Mouse (Mus musculus): ENCODE data around the gene Slc16a10. TPM values are rescaled to one million over a fixed set of nuclear protein-coding genes. Genes with fewer than 3 reads are reported as not detected.

The Slc16a10 gene
- total and polyA plus RNA-seq, 2 experiments from 2014 or later: 1.5 to 2.5 TPM

GRCm38 (mm10) chr10:40062812-40063211 lies 79.2 kb downstream of the Slc16a10 start:
- no peaks in the 10 kb centered on the region for H3K36me3 ChIP-seq (ENCODE audit: insufficient read depth)
- H3K4me3 ChIP-seq (ENCODE audit: low read depth, low read length): no peak overlapping the region
- WGBS: 24% methylated on average over 6 of the region's 6 CpGs
- ATAC-seq: no peak
- H3K9me3 ChIP-seq (ENCODE audit: low read length): no peaks in the 10 kb centered on the region
- H3K27me3 ChIP-seq (ENCODE audit: insufficient read depth, low read length): no peaks in the 10 kb centered on the region
- 0 out of 2 replicates have a peak, but pooled peaks cover 3% of the 10 kb centered on the region for H3K4me1 ChIP-seq (ENCODE audit: insufficient read depth)
- no peak overlapping the region for H3K4me2 ChIP-seq (ENCODE audit: low read depth)
- no peak for TF ChIP-seq CTCF (IDR thresholded peaks at IDR 0.05; ENCODE audit: low read depth)
- H3K9ac ChIP-seq: no peak overlapping the region
- H3K27ac ChIP-seq (ENCODE audit: low read depth, low read length): no peak overlapping the region
- DNase-seq: no peak

- ATAC-seq: no peak
- no peak for TF ChIP-seq CTCF (IDR thresholded peaks at IDR 0.05; ENCODE audit: low read depth)
- Histone ChIP-seq H3K9me3 (ENCODE audit: low read length) (no peaks in the 10 kb centered on the region), H3K4me1 (ENCODE audit: insufficient read depth) (0 out of 2 replicates have a peak, but pooled peaks cover 3% of the 10 kb centered on the region), H3K9ac (no peak overlapping the region), H3K36me3 (ENCODE audit: insufficient read depth) (no peaks in the 10 kb centered on the region), H3K27me3 (ENCODE audit: insufficient read depth, low read length) (no peaks in the 10 kb centered on the region), H3K4me3 (ENCODE audit: low read depth, low read length) (no peak overlapping the region), H3K4me2 (ENCODE audit: low read depth) (no peak overlapping the region), H3K27ac (ENCODE audit: low read depth, low read length) (no peak overlapping the region)
- 85% methylated on average over 5 of the region's 5 CpGs for WGBS
- no peak for DNase-seq
Measured at GRCm38 (mm10) chr10:40061926-40062325, 80.1 kb downstream of the Slc16a10 start.

DNA sequence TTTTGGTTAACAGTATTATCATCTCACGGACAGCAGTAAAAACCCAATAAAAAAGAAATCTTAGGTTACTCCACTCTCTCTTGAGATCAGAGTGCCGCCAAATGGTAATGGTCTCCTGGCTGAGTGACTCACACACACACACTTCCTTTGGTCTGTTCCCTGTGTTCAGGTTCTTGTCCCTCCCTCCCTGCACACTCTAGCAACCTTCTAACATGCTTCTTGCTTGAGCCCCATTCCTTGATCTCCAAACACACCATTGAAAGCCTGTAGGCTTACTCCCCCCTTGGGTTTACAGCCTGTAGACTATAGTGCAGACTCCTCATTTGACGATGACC lies 83.3 kb downstream of the Slc16a10 start:
- no peaks in the 10 kb centered on the region for H3K36me3 ChIP-seq (ENCODE audit: insufficient read depth)
- ATAC-seq: no peak
- H3K27me3 ChIP-seq (ENCODE audit: insufficient read depth, low read length): no peaks in the 10 kb centered on the region
- no peak for DNase-seq
- 0 out of 2 replicates have a peak, but pooled peaks cover 3% of the 10 kb centered on the region for H3K4me1 ChIP-seq (ENCODE audit: insufficient read depth)
- no peaks in the 10 kb centered on the region for H3K9me3 ChIP-seq (ENCODE audit: low read length)
- WGBS: 86% methylated on average over 3 of the region's 3 CpGs
- no peak overlapping the region for H3K4me2 ChIP-seq (ENCODE audit: low read depth)
- H3K9ac ChIP-seq: no peak overlapping the region
- no peak overlapping the region for H3K27ac ChIP-seq (ENCODE audit: low read depth, low read length)
- TF ChIP-seq CTCF (IDR thresholded peaks at IDR 0.05; ENCODE audit: low read depth): no peak
- no peak overlapping the region for H3K4me3 ChIP-seq (ENCODE audit: low read depth, low read length)

DNA sequence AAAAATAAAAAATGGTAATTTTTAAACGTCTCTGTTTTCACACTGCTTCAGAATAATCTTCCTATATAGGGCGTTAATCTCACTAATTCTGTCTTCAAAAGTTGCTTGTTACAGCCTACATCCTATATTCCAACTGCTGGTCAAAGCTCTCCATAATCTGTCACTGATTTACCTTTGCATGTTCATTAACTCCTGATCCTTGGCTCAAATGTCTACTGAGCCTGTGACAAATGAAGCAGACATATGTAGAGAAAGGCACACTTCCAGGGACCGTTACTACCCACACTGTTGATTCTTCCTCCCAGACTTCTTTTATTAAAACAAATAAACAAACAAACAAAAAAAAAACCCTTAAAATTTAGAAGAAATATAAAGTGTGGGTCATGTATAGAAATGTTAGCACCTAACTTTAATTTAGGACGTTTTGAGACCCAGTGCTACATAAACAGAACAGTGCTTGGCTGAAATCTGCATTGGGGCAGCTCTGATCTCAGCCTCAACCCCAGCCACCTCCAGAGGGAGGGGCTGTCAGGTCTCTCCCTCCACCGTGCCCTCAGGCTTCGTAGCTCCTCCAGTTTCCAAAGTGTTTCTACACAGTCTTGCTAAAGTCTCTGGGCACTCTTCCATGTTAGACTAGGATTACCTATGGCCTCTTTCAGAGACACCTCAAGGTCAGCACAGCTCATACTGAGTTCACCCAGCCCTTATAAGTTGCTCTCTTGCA lies 83.8 kb downstream of the Slc16a10 start:
- H3K9me3 ChIP-seq (ENCODE audit: low read length): no peaks in the 10 kb centered on the region
- H3K27me3 ChIP-seq (ENCODE audit: insufficient read depth, low read length): no peaks in the 10 kb centered on the region
- no peaks in the 10 kb centered on the region for H3K36me3 ChIP-seq (ENCODE audit: insufficient read depth)
- H3K4me2 ChIP-seq (ENCODE audit: low read depth): no peak overlapping the region
- ATAC-seq (no peak), DNase-seq (no peak)
- WGBS: 61% methylated on average over 6 of the region's 6 CpGs
- 0 out of 2 replicates have a peak, but pooled peaks cover 3% of the 10 kb centered on the region for H3K4me1 ChIP-seq (ENCODE audit: insufficient read depth)
- no peak for TF ChIP-seq CTCF (IDR thresholded peaks at IDR 0.05; ENCODE audit: low read depth)
- no peak overlapping the region for H3K9ac ChIP-seq
- H3K4me3 ChIP-seq (ENCODE audit: low read depth, low read length): no peak overlapping the region
- no peak overlapping the region for H3K27ac ChIP-seq (ENCODE audit: low read depth, low read length)

DNA sequence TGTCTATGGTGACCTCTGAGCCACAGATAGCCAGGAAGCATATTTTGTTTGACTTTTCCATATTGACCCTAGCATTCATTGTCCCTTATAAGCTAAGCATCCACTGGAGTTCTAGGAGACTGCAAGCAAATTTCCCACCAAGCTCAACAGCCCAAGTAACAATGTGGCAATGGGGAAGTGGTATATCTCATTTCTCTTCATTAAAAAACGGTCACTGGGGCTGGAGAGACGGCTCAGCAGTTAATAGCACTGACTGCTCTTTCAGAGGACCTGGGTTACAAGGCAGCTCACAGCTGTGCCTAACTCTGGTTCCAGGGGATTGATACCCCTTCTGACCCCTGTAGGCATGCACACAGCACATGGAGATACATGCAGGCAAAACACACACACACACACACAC lies 84.4 kb downstream of the Slc16a10 start:
- Histone ChIP-seq H3K4me3 (ENCODE audit: low read depth, low read length) (no peak overlapping the region), H3K27ac (ENCODE audit: low read depth, low read length) (no peak overlapping the region), H3K9me3 (ENCODE audit: low read length) (no peaks in the 10 kb centered on the region), H3K9ac (no peak overlapping the region), H3K4me1 (ENCODE audit: insufficient read depth) (0 out of 2 replicates have a peak, but pooled peaks cover 3% of the 10 kb centered on the region), H3K4me2 (ENCODE audit: low read depth) (no peak overlapping the region), H3K36me3 (ENCODE audit: insufficient read depth) (no peaks in the 10 kb centered on the region), H3K27me3 (ENCODE audit: insufficient read depth, low read length) (no peaks in the 10 kb centered on the region)
- TF ChIP-seq CTCF (IDR thresholded peaks at IDR 0.05; ENCODE audit: low read depth): no peak
- WGBS: 57% methylated on average over 2 of the region's 2 CpGs
- DNase-seq (no peak), ATAC-seq (no peak)

DNA sequence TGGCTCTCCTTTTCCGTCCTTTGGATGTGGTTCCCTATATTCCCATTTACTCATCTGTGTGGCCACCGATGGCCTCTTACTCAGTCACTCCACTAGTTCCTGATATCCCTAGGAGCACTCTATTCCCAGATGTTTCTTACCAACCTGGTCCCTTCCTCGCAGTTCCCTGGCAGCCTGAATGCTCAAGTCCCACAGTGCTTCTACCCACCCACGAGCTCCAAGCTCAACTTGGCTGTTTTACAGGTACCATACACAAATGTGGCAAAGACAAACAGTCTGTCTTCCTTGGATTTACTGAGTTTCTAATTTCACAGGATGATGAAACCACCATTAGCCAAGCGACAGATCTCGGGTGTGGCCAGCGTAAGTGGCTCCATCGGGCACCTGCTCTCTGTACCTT lies 87.6 kb downstream of the Slc16a10 start:
- Histone ChIP-seq H3K36me3 (ENCODE audit: insufficient read depth) (no peaks in the 10 kb centered on the region), H3K9ac (no peak overlapping the region), H3K4me2 (ENCODE audit: low read depth) (no peak overlapping the region), H3K9me3 (ENCODE audit: low read length) (no peaks in the 10 kb centered on the region), H3K27ac (ENCODE audit: low read depth, low read length) (no peak overlapping the region), H3K4me3 (ENCODE audit: low read depth, low read length) (no peak overlapping the region), H3K4me1 (ENCODE audit: insufficient read depth) (0 out of 2 replicates have a peak, but pooled peaks cover 3% of the 10 kb centered on the region), H3K27me3 (ENCODE audit: insufficient read depth, low read length) (no peaks in the 10 kb centered on the region)
- no peak for ATAC-seq
- TF ChIP-seq CTCF (IDR thresholded peaks at IDR 0.05; ENCODE audit: low read depth): no peak
- 92% methylated on average over 8 of the region's 8 CpGs for WGBS
- DNase-seq: no peak

DNA sequence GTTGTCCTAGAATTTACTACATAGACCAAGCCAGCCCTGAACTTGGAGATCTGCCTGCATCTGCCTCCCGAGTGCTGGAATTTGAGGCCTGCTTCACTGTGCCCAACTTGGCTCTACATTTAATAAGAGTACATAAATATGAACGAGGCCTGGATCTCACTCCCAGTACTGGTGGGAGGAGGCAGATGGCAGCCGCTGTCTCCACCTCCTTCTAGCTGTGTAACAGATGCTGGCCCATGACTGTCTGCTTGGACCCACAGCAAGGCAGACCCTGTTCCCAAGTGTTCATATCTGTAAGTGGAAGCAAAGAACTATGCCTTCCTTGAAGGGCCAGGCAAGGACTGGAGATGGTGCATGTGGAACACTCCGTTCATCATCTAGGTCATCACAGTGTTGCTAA lies 88.2 kb downstream of the Slc16a10 start:
- Histone ChIP-seq H3K27me3 (ENCODE audit: insufficient read depth, low read length) (no peaks in the 10 kb centered on the region), H3K4me2 (ENCODE audit: low read depth) (no peak overlapping the region), H3K4me1 (ENCODE audit: insufficient read depth) (no peaks in the 10 kb centered on the region), H3K9ac (no peak overlapping the region), H3K27ac (ENCODE audit: low read depth, low read length) (no peak overlapping the region), H3K9me3 (ENCODE audit: low read length) (no peaks in the 10 kb centered on the region), H3K36me3 (ENCODE audit: insufficient read depth) (no peaks in the 10 kb centered on the region), H3K4me3 (ENCODE audit: low read depth, low read length) (no peak overlapping the region)
- 76% methylated on average over 4 of the region's 4 CpGs for WGBS
- TF ChIP-seq CTCF (IDR thresholded peaks at IDR 0.05; ENCODE audit: low read depth): no peak
- no peak for DNase-seq
- ATAC-seq: no peak

Data from forebrain, postnatal 0 days (tissue).